Mouse (Mus musculus): ENCODE data around the gene Nxnl2. TPM values are rescaled to one million over a fixed set of nuclear protein-coding genes. Genes with fewer than 3 reads are reported as not detected.
A peak's percentile ranks its signal among the peaks of the same experiment; 100 is the strongest.
"Not testable (repeated sequence)": the region's sequence is repeated elsewhere in the genome, so short reads cannot be mapped to it uniquely, and the experiment has no call there.

Gene Nxnl2
- total RNA-seq, 2 experiments from 2014 or later = 0.31 TPM; not detected in 1

- no peak overlapping the region for H3K4me3 ChIP-seq
- no peak for TF ChIP-seq CTCF (conservative IDR thresholded peaks at IDR 0.05)
- DNase-seq (ENCODE audit: low spot score in 2 of 2) = no peak
- H3K27ac ChIP-seq = no peak overlapping the region
Observed at GRCm38 (mm10) chr13:51193893-51194292, 23.1 kb downstream of the Nxnl2 start.

GRCm38 (mm10) chr13:51197699-51198098 lies 26.9 kb downstream of the Nxnl2 start:
- DNase-seq (ENCODE audit: low spot score in 2 of 2) = no peak
- TF ChIP-seq CTCF (conservative IDR thresholded peaks at IDR 0.05) = no peak
- Histone ChIP-seq H3K27ac (peak overlapping the region; percentile 48; the same call in 1 of the 2 replicates), H3K4me3 (no peak overlapping the region)

GRCm38 (mm10) chr13:51198186-51198585 lies 27.4 kb downstream of the Nxnl2 start:
- DNase-seq (ENCODE audit: low spot score in 2 of 2) = peak in 1 of 2 experiments; percentile 54
- TF ChIP-seq CTCF (conservative IDR thresholded peaks at IDR 0.05) = no peak
- H3K4me3 ChIP-seq = no peak overlapping the region
- H3K27ac ChIP-seq = peak overlapping the region; percentile 57; the same call in 1 of the 2 replicates

GRCm38 (mm10) chr13:51201985-51202843 lies 31.4 kb downstream of the Nxnl2 start:
- H3K4me3 ChIP-seq = peak overlapping the region; percentile 51
- not testable (repeated sequence) for DNase-seq (ENCODE audit: low spot score in 2 of 2)
- peak overlapping the region; percentile 62; the same call in 1 of the 2 replicates for H3K27ac ChIP-seq

GRCm38 (mm10) chr13:51202844-51203173 lies 32.0 kb downstream of the Nxnl2 start:
- peak; percentile 40; the same call in 1 of the 2 replicates for TF ChIP-seq CTCF (conservative IDR thresholded peaks at IDR 0.05)
- peak overlapping the region; percentile 62; the same call in 1 of the 2 replicates for H3K27ac ChIP-seq
- peak overlapping the region; percentile 51 for H3K4me3 ChIP-seq
- DNase-seq (ENCODE audit: low spot score in 2 of 2) = peak in 1 of 2 experiments; percentile 47

- no peak for TF ChIP-seq CTCF (conservative IDR thresholded peaks at IDR 0.05)
- no peak overlapping the region for H3K27ac ChIP-seq
- DNase-seq (ENCODE audit: low spot score in 2 of 2) = no peak
- H3K4me3 ChIP-seq = no peak overlapping the region
Observed at GRCm38 (mm10) chr13:51203467-51203866, 32.6 kb downstream of the Nxnl2 start.

GRCm38 (mm10) chr13:51204081-51204480 lies 33.3 kb downstream of the Nxnl2 start:
- not testable (repeated sequence) for H3K4me3 ChIP-seq; H3K27ac ChIP-seq; DNase-seq (ENCODE audit: low spot score in 2 of 2)

- no peak for DNase-seq (ENCODE audit: low spot score in 2 of 2)
- H3K27ac ChIP-seq = peak overlapping the region; percentile 36; the same call in 1 of the 2 replicates
- TF ChIP-seq CTCF (conservative IDR thresholded peaks at IDR 0.05) = no peak
- H3K4me3 ChIP-seq = peak overlapping the region; percentile 22; the same call in 1 of the 2 replicates
Observed at GRCm38 (mm10) chr13:51207965-51208364, 37.1 kb downstream of the Nxnl2 start.

GRCm38 (mm10) chr13:51208378-51209100 lies 37.7 kb downstream of the Nxnl2 start:
- Histone ChIP-seq H3K4me3 (peak overlapping the region; percentile 22; the same call in 1 of the 2 replicates), H3K27ac (0 out of 2 replicates have a peak overlapping the region, but pooled peaks have one; percentile 5)
- DNase-seq (ENCODE audit: low spot score in 2 of 2) = peak in 1 of 2 experiments; percentile 57
- TF ChIP-seq CTCF (conservative IDR thresholded peaks at IDR 0.05) = peak; percentile 76

- no peak for DNase-seq (ENCODE audit: low spot score in 2 of 2)
- Histone ChIP-seq H3K4me3 (no peak overlapping the region), H3K27ac (no peak overlapping the region)
- peak; percentile 30 for TF ChIP-seq CTCF (conservative IDR thresholded peaks at IDR 0.05)
Observed at GRCm38 (mm10) chr13:51210639-51211038, 39.8 kb downstream of the Nxnl2 start.

- H3K27ac ChIP-seq = no peak overlapping the region
- TF ChIP-seq CTCF (conservative IDR thresholded peaks at IDR 0.05) = no peak
- no peak overlapping the region for H3K4me3 ChIP-seq
- DNase-seq (ENCODE audit: low spot score in 2 of 2) = no peak
Observed at GRCm38 (mm10) chr13:51214746-51215145, 43.9 kb downstream of the Nxnl2 start.

GRCm38 (mm10) chr13:51220897-51221296 lies 50.1 kb downstream of the Nxnl2 start:
- H3K4me3 ChIP-seq = no peak overlapping the region
- DNase-seq (ENCODE audit: low spot score in 2 of 2) = no peak
- no peak for TF ChIP-seq CTCF (conservative IDR thresholded peaks at IDR 0.05)
- H3K27ac ChIP-seq = no peak overlapping the region
